8 mouse cellular contexts compared by ENCODE assay signal in genomic region chr11:102297577-102298556, GRCm38 (mm10). TPM values are rescaled to one million over a fixed set of nuclear protein-coding genes. Genes with fewer than 3 reads are reported as not detected.
DNase-seq lines count a peak whose midpoint lies in the region; ATAC-seq and TF ChIP-seq lines count a peak whose summit lies in the region.

No protein-coding gene starts in this region.

- peaks cover 20% of the 10 kb centered on the region for H3K4me1 ChIP-seq in heart, embryonic 12.5 days (replicated peaks)
- H3K4me1 ChIP-seq in E14TG2a.4 (replicated peaks; ENCODE audit: low read depth, low read length): peaks cover 53% of the 10 kb centered on the region
- peaks cover 26% of the 10 kb centered on the region for H3K4me1 ChIP-seq in forebrain, embryonic 12.5 days
- H3K4me1 ChIP-seq in liver, embryonic 13.5 days (replicated peaks): peaks cover 45% of the 10 kb centered on the region

- 0 out of 2 replicates have a peak, but pooled peaks have one; percentile 12 for ATAC-seq in heart, embryonic 12.5 days (ENCODE audit: insufficient number of reproducible peaks, low FRiP score)
- ATAC-seq in forebrain, embryonic 12.5 days (ENCODE audit: low FRiP score): peak; percentile 37
- peak; percentile 34 for ATAC-seq in liver, embryonic 13.5 days (ENCODE audit: low read depth)
- no peak; the same call in 1 of the 2 replicates for ATAC-seq in megakaryocyte-erythroid progenitor cell, adult 5-6 weeks (replicated peaks; ENCODE audit: low FRiP score, low TSS enrichment, poor library complexity, severe bottlenecking)

- no peak for TF ChIP-seq CTCF in E14TG2a.4 (conservative IDR thresholded peaks at IDR 0.05; ENCODE audit: low read length)

- no peak for DNase-seq in heart, adult 8-10 months (ENCODE audit: low spot score)
- DNase-seq in liver, embryonic 13.5 days: no peak
- DNase-seq in urinary bladder, postnatal 36 days (ENCODE audit: low spot score in 2 of 2): no peak
- DNase-seq in layer of hippocampus, adult 8-10 months (ENCODE audit: low spot score in 2 of 2): no peak

- H3K27me3 ChIP-seq in heart, embryonic 12.5 days (replicated peaks): no peaks in the 10 kb centered on the region
- H3K27me3 ChIP-seq in E14TG2a.4 (ENCODE audit: insufficient read depth, low read length): no peaks in the 10 kb centered on the region
- H3K27me3 ChIP-seq in forebrain, embryonic 12.5 days: no peaks in the 10 kb centered on the region
- no peaks in the 10 kb centered on the region for H3K27me3 ChIP-seq in liver, embryonic 13.5 days

- H3K4me3 ChIP-seq in heart, embryonic 12.5 days: peak overlapping the region; percentile 90
- H3K4me3 ChIP-seq in E14TG2a.4 (replicated peaks; ENCODE audit: low read length): peak overlapping the region; percentile 92
- peak overlapping the region; percentile 82 for H3K4me3 ChIP-seq in forebrain, embryonic 12.5 days (replicated peaks)
- peak overlapping the region; percentile 88 for H3K4me3 ChIP-seq in liver, embryonic 13.5 days (replicated peaks)

- peak overlapping the region; percentile 87 for H3K4me2 ChIP-seq in heart, embryonic 12.5 days
- peak overlapping the region; percentile 91 for H3K4me2 ChIP-seq in forebrain, embryonic 12.5 days
- peak overlapping the region; percentile 95 for H3K4me2 ChIP-seq in liver, embryonic 13.5 days

- H3K9me3 ChIP-seq in heart, embryonic 12.5 days (replicated peaks): peaks cover 4% of the 10 kb centered on the region; the same call in 1 of the 2 replicates
- no peaks in the 10 kb centered on the region for H3K9me3 ChIP-seq in E14TG2a.4 (ENCODE audit: low read length)
- no peaks in the 10 kb centered on the region for H3K9me3 ChIP-seq in forebrain, embryonic 12.5 days
- no peaks in the 10 kb centered on the region for H3K9me3 ChIP-seq in liver, embryonic 13.5 days (replicated peaks)

- H3K36me3 ChIP-seq in heart, embryonic 12.5 days: peaks cover 14% of the 10 kb centered on the region
- peaks cover 25% of the 10 kb centered on the region for H3K36me3 ChIP-seq in E14TG2a.4 (ENCODE audit: insufficient read depth, low read length)
- peaks cover 15% of the 10 kb centered on the region for H3K36me3 ChIP-seq in forebrain, embryonic 12.5 days (replicated peaks)
- peaks cover 21% of the 10 kb centered on the region for H3K36me3 ChIP-seq in liver, embryonic 13.5 days

- peak overlapping the region; percentile 95 for H3K9ac ChIP-seq in heart, embryonic 12.5 days
- H3K9ac ChIP-seq in forebrain, embryonic 12.5 days: peak overlapping the region; percentile 88
- H3K9ac ChIP-seq in liver, embryonic 13.5 days: peak overlapping the region; percentile 88

- H3K27ac ChIP-seq in heart, embryonic 12.5 days (ENCODE audit: poor library complexity, severe bottlenecking): peak overlapping the region; percentile 99
- H3K27ac ChIP-seq in forebrain, embryonic 12.5 days: peak overlapping the region; percentile 100
- peak overlapping the region; percentile 97 for H3K27ac ChIP-seq in liver, embryonic 13.5 days

- 25% methylated on average over 27 of the region's 27 CpGs for WGBS in heart, embryonic 12.5 days
- WGBS in forebrain, embryonic 12.5 days: 30% methylated on average over 27 of the region's 27 CpGs
- WGBS in liver, embryonic 13.5 days (ENCODE audit: insufficient replicate concordance): 17% methylated on average over 27 of the region's 27 CpGs

RNA-seq across cellular contexts. Expression of gene Atxn7l3, which starts 1.4 kb away (rescaled TPM):
- 10.9 and 11.8 TPM in 2 replicates for polyA plus RNA-seq in heart, embryonic 12.5 days (2016; fragmentation: Nextera tagmentation; extraction: Ambion mirVana)
- total RNA-seq in heart, adult 8-10 months (2022): 10 to 100 TPM; 17.7 to 21.1 (median 20.1) TPM
- 22.4 and 22.6 TPM in 2 replicates for polyA plus RNA-seq in forebrain, embryonic 12.5 days (2016; fragmentation: Nextera tagmentation; extraction: Ambion mirVana)
- polyA plus RNA-seq in liver, embryonic 13.5 days (2015; fragmentation: Nextera tagmentation; extraction: Ambion mirVana): 4.6 and 4.9 TPM in 2 replicates
- 23.2 and 34.0 TPM in 2 replicates for total RNA-seq in megakaryocyte-erythroid progenitor cell, adult 5-6 weeks (2014; fragmentation: Nextera tagmentation)
- 18.3 and 21.5 TPM in 2 replicates for total RNA-seq in megakaryocyte-erythroid progenitor cell, adult 5-6 weeks (2017)
- 100 to 1,000 TPM; 153 to 169 (median 157) TPM for total RNA-seq in layer of hippocampus, adult 8-10 months (2022)

RNA-seq across cellular contexts. Expression of gene Tmub2, which starts 13.1 kb away (rescaled TPM):
- 35.7 and 38.9 TPM in 2 replicates for polyA plus RNA-seq in heart, embryonic 12.5 days (2016; fragmentation: Nextera tagmentation; extraction: Ambion mirVana)
- 10 to 100 TPM; 27.0 to 28.1 (median 27.6) TPM for total RNA-seq in heart, adult 8-10 months (2022)
- 53.9 and 55.9 TPM in 2 replicates for polyA plus RNA-seq in forebrain, embryonic 12.5 days (2016; fragmentation: Nextera tagmentation; extraction: Ambion mirVana)
- polyA plus RNA-seq in liver, embryonic 13.5 days (2015; fragmentation: Nextera tagmentation; extraction: Ambion mirVana): 22.8 and 24.9 TPM in 2 replicates
- 14.5 and 19.8 TPM in 2 replicates for total RNA-seq in megakaryocyte-erythroid progenitor cell, adult 5-6 weeks (2014; fragmentation: Nextera tagmentation)
- total RNA-seq in megakaryocyte-erythroid progenitor cell, adult 5-6 weeks (2017): 10.0 and 27.4 TPM in 2 replicates
- 10 to 100 TPM; 61.4 to 72.0 (median 67.7) TPM for total RNA-seq in layer of hippocampus, adult 8-10 months (2022)

RNA-seq across cellular contexts. Expression of gene Ubtf, which starts 21.7 kb away (rescaled TPM):
- polyA plus RNA-seq in heart, embryonic 12.5 days (2016; fragmentation: Nextera tagmentation; extraction: Ambion mirVana): 65.4 and 68.6 TPM in 2 replicates
- total RNA-seq in heart, adult 8-10 months (2022): 10 to 100 TPM; 48.6 to 59.7 (median 52.1) TPM
- polyA plus RNA-seq in forebrain, embryonic 12.5 days (2016; fragmentation: Nextera tagmentation; extraction: Ambion mirVana): 111 and 121 TPM in 2 replicates
- polyA plus RNA-seq in liver, embryonic 13.5 days (2015; fragmentation: Nextera tagmentation; extraction: Ambion mirVana): 70.0 and 81.5 TPM in 2 replicates
- total RNA-seq in megakaryocyte-erythroid progenitor cell, adult 5-6 weeks (2014; fragmentation: Nextera tagmentation): 90.4 and 102 TPM in 2 replicates
- 162 and 180 TPM in 2 replicates for total RNA-seq in megakaryocyte-erythroid progenitor cell, adult 5-6 weeks (2017)
- 100 to 1,000 TPM; 106 to 122 (median 120) TPM for total RNA-seq in layer of hippocampus, adult 8-10 months (2022)

RNA-seq across cellular contexts. Expression of gene Asb16, which starts 29.3 kb away (rescaled TPM):
- 0.06 and 0.13 TPM in 2 replicates for polyA plus RNA-seq in heart, embryonic 12.5 days (2016; fragmentation: Nextera tagmentation; extraction: Ambion mirVana)
- total RNA-seq in heart, adult 8-10 months (2022): 1 to 10 TPM; 1.3 to 1.6 (median 1.5) TPM
- not detected in 2 replicates for polyA plus RNA-seq in forebrain, embryonic 12.5 days (2016; fragmentation: Nextera tagmentation; extraction: Ambion mirVana)
- polyA plus RNA-seq in liver, embryonic 13.5 days (2015; fragmentation: Nextera tagmentation; extraction: Ambion mirVana): 0.06 and 0.08 TPM in 2 replicates
- total RNA-seq in megakaryocyte-erythroid progenitor cell, adult 5-6 weeks (2014; fragmentation: Nextera tagmentation): 2.2 and 2.5 TPM in 2 replicates
- total RNA-seq in megakaryocyte-erythroid progenitor cell, adult 5-6 weeks (2017): 0.84 and 1.3 TPM in 2 replicates
- 1 to 10 TPM; 2.1 to 2.4 (median 2.2) TPM for total RNA-seq in layer of hippocampus, adult 8-10 months (2022)

RNA-seq across cellular contexts. Expression of gene BC030867, which starts 49.2 kb away (rescaled TPM):
- 14.0 and 14.3 TPM in 2 replicates for polyA plus RNA-seq in heart, embryonic 12.5 days (2016; fragmentation: Nextera tagmentation; extraction: Ambion mirVana)
- total RNA-seq in heart, adult 8-10 months (2022): under 1 TPM; 0.12 to 0.23 (median 0.18) TPM
- 18.5 and 19.4 TPM in 2 replicates for polyA plus RNA-seq in forebrain, embryonic 12.5 days (2016; fragmentation: Nextera tagmentation; extraction: Ambion mirVana)
- polyA plus RNA-seq in liver, embryonic 13.5 days (2015; fragmentation: Nextera tagmentation; extraction: Ambion mirVana): 14.6 and 16.4 TPM in 2 replicates
- 36.4 and 48.1 TPM in 2 replicates for total RNA-seq in megakaryocyte-erythroid progenitor cell, adult 5-6 weeks (2014; fragmentation: Nextera tagmentation)
- total RNA-seq in megakaryocyte-erythroid progenitor cell, adult 5-6 weeks (2017): 7.5 and 12.3 TPM in 2 replicates
- 1 to 10 TPM in 1 of 4 experiments, under 1 TPM in 3; 0.62 to 1.2 (median 0.64) TPM for total RNA-seq in layer of hippocampus, adult 8-10 months (2022)

Comparison
In these comparisons a context has a peak if more than half of its experiments do, and no peak if none do; other contexts are left out.
1. RNA of gene Atxn7l3, which starts 1.4 kb away (total RNA-seq): 153 to 169 TPM in layer of hippocampus, adult 8-10 months; 18.3 to 34.0 TPM in megakaryocyte-erythroid progenitor cell, adult 5-6 weeks and 17.7 to 21.1 TPM in heart, adult 8-10 months; every median in the first group is over 4 times any median in the second.
2. Peak in every context shown above with its lines, with median percentiles within 50 percentile points of each other: H3K27ac ChIP-seq, H3K4me2 ChIP-seq, H3K4me3 ChIP-seq and H3K9ac ChIP-seq.